17 mouse cellular contexts compared by ENCODE assay signal in the genomic region with DNA sequence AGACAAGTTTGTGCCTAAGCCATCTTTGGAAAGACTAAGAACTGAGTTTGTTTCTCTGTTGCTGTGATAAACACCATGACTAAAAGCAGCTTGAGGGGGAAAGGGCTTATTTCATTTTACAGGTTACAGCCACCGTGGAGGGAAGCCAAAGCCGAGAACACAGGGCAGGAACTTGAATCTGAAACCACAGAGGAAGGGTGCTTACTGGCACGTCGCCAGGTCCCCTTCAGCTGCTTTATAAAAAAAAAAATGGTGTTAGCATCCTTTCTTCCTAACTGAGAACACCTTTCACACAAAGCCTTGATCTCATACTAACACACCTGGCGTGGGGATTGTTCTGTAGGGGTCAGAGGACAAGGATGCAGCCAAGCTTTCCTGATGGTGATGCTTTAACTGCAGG. TPM values are rescaled to one million over a fixed set of nuclear protein-coding genes. Genes with fewer than 3 reads are reported as not detected.
DNase-seq lines count a peak whose midpoint lies in the region.
"Had no signal": no experiment of that assay in that cellular context is flagged by ENCODE, and none has a peak within 500 bp of the region (broad histone marks: within the 10 kb centered on the region; RNA-seq: fewer than 3 reads in every experiment).

No protein-coding gene starts in this region.

- DNase-seq in kidney, postnatal 10 days, result peak; percentile 47
- DNase-seq in kidney, adult 9 months, result no peak
- DNase-seq in CD4-positive, CD25-positive, alpha-beta regulatory T cell, adult 2 months (ENCODE audit: low read depth, low spot score), result peak; percentile 83
- peak; percentile 30 for DNase-seq in thymus, postnatal 0 days (ENCODE audit: low spot score)
- no peak for DNase-seq in ovary, postnatal 36 days (ENCODE audit: low spot score)
- DNase-seq in hindbrain, embryonic 10.5 days (ENCODE audit: low spot score), result no peak
- DNase-seq in neural tube, embryonic 10.5 days (ENCODE audit: extremely low spot score, low spot score), result no peak
- DNase-seq: adrenal gland, postnatal 25 days; cerebellum, postnatal 36 days; gastrocnemius, postnatal 10 days; kidney, adult 8-10 months; liver, postnatal 0 days; right cerebral cortex, postnatal 4 days had no signal

- H3K4me3 ChIP-seq in brown adipose tissue, adult 24 weeks (ENCODE audit: insufficient read depth, low read depth, low read length), result no peak overlapping the region
- no peak overlapping the region for H3K4me3 ChIP-seq in hindbrain, embryonic 10.5 days
- H3K4me3 ChIP-seq: heart, embryonic 12.5 days; hindbrain, embryonic 12.5 days; limb, embryonic 13.5 days had no signal

- H3K4me1 ChIP-seq in brown adipose tissue, adult 24 weeks (ENCODE audit: control insufficient read depth, insufficient read depth, insufficient read length, low read length), result peaks cover 59% of the 10 kb centered on the region
- peaks cover 15% of the 10 kb centered on the region for H3K4me1 ChIP-seq in hindbrain, embryonic 10.5 days (replicated peaks)

- 0 out of 2 replicates have a peak, but pooled peaks cover 5% of the 10 kb centered on the region for H3K36me3 ChIP-seq in hindbrain, embryonic 10.5 days
- H3K36me3 ChIP-seq: heart, embryonic 12.5 days; hindbrain, embryonic 12.5 days; limb, embryonic 13.5 days had no signal

- H3K27ac ChIP-seq in brown adipose tissue, adult 24 weeks (replicated peaks; ENCODE audit: low read depth, low read length), result 0 out of 2 replicates have a peak overlapping the region, but pooled peaks have one; percentile 8
- H3K27ac ChIP-seq in hindbrain, embryonic 10.5 days, result no peak overlapping the region
- H3K27ac ChIP-seq: hindbrain, embryonic 12.5 days; limb, embryonic 13.5 days had no signal

- H3K9me3 ChIP-seq in hindbrain, embryonic 10.5 days, result no peaks in the 10 kb centered on the region; the same call in 1 of the 2 replicates

- H3K27me3 ChIP-seq in hindbrain, embryonic 10.5 days (ENCODE audit: insufficient read depth, poor library complexity, severe bottlenecking), result no peaks in the 10 kb centered on the region
- H3K27me3 ChIP-seq: heart, embryonic 12.5 days; hindbrain, embryonic 12.5 days; limb, embryonic 13.5 days had no signal

- 82% methylated on average over 5 of the region's 5 CpGs for WGBS in hindbrain, embryonic 10.5 days

RNA-seq across cellular contexts. Expression of a gene that starts 19.6 kb away (rescaled TPM):
- polyA plus RNA-seq in brown adipose tissue, adult 24 weeks (2012; ENCODE audit: insufficient read depth, insufficient read length, missing spikeins), result 9.7 and 12.9 TPM in 2 replicates
- polyA plus RNA-seq in thymus, postnatal 0 days (2015; fragmentation: Nextera tagmentation; extraction: Ambion mirVana), result 2.0 and 3.3 TPM in 2 replicates
- 15.9 and 16.3 TPM in 2 replicates for polyA plus RNA-seq in hindbrain, embryonic 10.5 days (2016; fragmentation: Nextera tagmentation; extraction: Ambion mirVana)

Comparison
In these comparisons a context has a peak if more than half of its experiments do, and no peak if none do; other contexts are left out.
1. DNase-seq: peak in kidney, postnatal 10 days (single experiment), CD4-positive, CD25-positive, alpha-beta regulatory T cell, adult 2 months (single experiment) and thymus, postnatal 0 days (single experiment); none in kidney, adult 9 months (single experiment), ovary, postnatal 36 days (single experiment), hindbrain, embryonic 10.5 days (single experiment) and neural tube, embryonic 10.5 days (single experiment).